Mouse (Mus musculus) kidney, postnatal 14 days (tissue): Measurements from ENCODE around the gene Chchd1.

ENCODE experiments used
- DNase-seq: peaks from one replicate; pipeline ENCODE4 v3.0.0; 2022; ENCODE audit warnings: mixed read lengths

Chchd1 gene

DNA sequence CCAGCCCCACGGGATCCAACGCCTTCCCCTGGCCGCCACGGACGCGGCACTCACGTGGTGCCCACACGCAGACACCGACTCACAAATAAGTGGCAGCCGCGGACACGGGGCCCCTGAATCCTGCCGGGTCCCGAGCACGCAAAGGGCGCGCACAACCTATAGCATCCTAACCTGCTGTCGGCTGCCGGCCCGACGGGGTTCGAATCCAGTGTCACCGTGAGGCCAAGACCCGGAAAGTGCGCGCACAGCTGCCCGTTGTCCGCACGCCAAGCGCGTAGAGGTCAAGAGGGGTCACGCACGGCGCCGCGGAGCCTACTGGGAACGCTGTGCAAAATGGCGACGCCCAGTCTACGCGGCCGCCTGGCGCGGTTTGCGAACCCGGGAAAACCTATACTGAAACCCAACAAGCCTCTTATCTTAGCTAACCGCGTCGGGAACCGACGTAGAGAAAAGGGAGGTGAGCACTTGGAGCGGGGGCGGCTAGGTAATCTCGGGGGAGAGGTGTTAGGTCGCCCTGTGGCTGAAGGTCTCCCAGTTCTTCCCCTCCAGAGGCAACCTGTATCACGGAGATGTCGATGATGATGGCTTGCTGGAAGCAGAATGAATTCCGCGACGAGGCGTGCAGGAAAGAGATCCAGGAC, at the start of gene Chchd1:
Gene Chchd1 (plus strand): TSS at position 266 of the 641 bp plus-strand sequence.
- peak; percentile 93 for DNase-seq

DNA sequence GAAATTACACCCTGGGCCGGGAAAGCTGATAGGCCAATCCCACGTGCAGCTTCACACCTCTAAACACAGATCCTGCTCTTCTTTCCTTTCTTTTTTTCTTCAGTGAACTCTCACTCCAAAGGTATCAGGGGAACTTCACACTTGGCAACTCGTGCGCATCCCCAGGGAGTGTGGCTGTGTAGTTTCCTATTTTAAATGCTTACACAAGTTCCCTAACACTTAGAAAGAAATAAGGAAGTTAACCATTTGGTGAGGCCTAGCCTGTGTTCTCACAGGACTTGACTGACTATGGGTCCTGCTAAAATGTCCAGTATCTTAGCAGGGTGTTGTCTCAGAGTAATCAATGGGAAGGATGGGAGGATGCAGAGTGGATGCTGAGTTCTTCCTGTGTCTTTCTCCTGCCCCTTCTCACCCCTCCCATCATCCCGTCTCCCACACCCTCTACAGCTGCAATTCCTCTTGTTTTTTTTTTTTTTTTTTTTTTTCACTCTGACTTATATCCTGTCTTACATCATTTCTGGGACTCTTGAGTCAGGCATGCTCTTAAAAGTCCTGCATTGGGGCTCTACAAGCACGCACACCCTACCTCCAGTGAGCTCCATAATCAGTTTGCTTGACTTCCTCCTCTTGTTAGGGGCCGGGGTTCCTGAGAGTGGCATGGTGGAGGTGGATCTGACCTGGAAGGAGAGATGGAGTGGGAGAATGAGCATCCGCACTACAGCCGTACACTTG, 48.0 kb upstream of the Chchd1 start:
- DNase-seq: no peak

GRCm38 (mm10) chr14:20655731-20656130, 47.1 kb upstream of the Chchd1 start:
- DNase-seq: no peak

- DNase-seq: no peak
Observed at GRCm38 (mm10) chr14:20656361-20656760, 46.4 kb upstream of the Chchd1 start, which contains the start of gene Myoz1. Gene Myoz1 (minus strand): TSS chr14:20656540.

- DNase-seq: peak; percentile 64
Observed at GRCm38 (mm10) chr14:20658326-20658725, 44.5 kb upstream of the Chchd1 start.

DNA sequence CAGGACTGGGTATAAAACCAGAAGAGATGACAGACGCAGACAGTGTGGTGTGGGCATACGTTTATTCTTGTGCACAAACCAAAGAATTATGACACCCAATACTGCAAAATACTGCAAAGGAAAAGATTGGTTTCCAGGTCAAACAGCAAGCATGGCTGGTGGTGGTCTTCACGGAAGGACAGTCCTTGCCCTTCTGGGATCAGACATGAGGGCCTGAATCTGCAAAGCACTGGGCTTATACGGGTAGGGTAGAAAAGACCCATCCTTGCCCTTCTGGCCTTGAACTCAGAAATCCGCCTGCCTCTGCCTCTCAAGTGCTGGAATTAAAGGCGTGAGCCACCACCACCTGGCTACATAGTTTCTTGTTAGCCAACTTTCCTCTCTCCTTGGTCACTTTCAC, 43.9 kb upstream of the Chchd1 start:
- no peak for DNase-seq

DNA sequence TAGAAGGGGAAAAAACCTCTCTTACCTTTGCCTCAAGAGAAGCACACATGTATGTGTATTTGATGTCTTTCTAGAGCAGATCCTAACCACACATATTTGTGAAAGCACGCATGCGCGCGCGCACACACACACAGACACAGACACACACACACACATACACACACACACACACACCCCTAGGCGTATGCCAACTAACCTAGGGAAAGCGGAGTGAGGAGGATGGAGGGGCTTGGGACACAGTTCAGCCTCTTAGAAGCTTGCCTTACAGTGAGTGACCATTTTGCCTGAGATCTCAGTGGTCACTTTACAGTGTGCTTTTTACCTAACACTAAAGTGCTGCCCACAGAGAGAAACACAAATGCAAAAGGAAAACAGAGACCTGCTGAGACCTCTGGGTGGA, 43.1 kb upstream of the Chchd1 start:
- no peak for DNase-seq

- peak; percentile 95 for DNase-seq
Observed at GRCm38 (mm10) chr14:20660827-20661660, 41.8 kb upstream of the Chchd1 start.

- DNase-seq: no peak
Observed at GRCm38 (mm10) chr14:20661661-20662331, 41.0 kb upstream of the Chchd1 start.

DNA sequence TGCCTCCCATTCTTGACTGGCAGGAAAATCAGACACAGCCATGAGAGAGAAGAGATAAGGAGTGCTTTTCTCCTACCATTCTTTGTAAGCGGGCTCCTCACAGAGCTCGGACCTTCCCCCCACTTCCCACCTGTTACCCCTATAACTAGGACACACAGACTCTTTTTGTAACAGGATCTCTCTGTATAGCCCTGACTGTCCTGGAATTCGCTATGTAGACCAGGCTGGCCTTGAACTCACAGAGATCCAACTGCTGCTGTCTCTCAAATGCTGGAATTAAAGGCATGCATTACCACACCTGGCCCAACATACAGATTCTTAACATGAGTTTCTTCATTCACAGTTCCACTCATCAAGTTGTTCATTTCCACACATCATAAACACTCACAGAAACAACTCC, 40.1 kb upstream of the Chchd1 start:
- DNase-seq: no peak

DNA sequence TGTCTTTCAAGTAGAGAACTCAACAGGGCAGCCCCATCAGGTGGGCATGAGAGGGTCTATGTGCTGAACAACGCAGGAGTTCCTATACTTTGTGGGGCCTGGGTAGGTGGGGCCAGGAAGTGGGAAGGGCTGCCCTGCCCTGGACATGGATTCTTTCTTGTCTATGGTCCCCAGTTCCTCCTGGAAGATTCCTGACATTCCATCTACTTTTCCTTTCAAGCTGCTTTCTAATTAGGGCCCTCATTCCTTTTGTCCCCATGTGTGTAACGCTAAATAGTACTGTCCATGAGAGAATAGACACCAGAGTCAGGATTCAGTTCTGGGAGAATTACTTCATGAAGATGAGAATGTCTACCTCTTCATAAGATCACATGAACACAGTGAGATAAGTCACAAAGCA, 39.2 kb upstream of the Chchd1 start:
- no peak for DNase-seq

DNA sequence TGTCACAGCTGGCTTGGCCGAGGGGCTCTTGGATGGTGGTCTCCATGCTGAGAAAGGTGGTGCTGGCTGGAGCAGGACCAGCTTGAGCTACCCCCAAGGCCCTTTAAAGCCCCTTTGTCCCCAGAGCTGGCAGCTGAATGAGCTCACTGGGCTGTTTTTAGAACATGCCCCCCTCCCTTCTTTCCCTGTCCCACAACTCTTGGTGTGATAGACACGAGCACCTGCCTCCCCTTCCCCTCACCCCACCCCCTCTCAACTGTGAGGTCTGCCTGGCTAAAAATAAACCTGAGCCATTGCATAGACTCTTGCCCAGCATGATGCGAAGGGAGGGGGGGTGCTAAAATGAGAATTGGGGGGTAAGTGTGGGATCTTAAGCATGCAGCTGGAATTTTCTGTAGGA, 38.4 kb upstream of the Chchd1 start:
- DNase-seq: no peak

DNA sequence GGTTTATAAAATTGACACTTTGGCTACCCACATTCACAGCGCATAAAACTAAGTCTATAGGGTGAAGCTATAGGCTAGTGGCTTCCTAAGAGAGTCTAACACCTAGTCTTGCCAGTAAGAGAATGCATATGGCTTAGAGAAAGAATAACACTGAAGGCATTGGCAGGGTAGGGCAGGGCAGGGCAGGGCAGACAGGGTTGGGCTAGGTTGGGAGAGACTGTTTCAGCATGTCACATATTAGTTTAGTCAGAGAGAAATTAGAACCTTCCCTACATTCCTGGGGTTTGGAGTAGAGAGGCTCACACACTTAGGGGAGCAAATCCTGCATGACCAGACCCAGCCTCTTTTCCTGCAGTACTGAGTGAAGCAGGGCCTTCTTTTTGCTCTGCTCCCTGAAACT, 35.3 kb upstream of the Chchd1 start:
- no peak for DNase-seq

- peak; percentile 59 for DNase-seq
Observed at GRCm38 (mm10) chr14:20668154-20668810, 34.5 kb upstream of the Chchd1 start, which contains the start of gene Synpo2l. Gene Synpo2l (minus strand): TSS chr14:20668354.

GRCm38 (mm10) chr14:20672990-20673389, 29.8 kb upstream of the Chchd1 start:
- DNase-seq: peak; percentile 52

GRCm38 (mm10) chr14:20673735-20674063, 29.1 kb upstream of the Chchd1 start:
- DNase-seq: no peak

- peak; percentile 98 for DNase-seq
Observed at GRCm38 (mm10) chr14:20674064-20674833, 28.6 kb upstream of the Chchd1 start, which contains the start of gene Sec24c. Gene Sec24c (plus strand): TSS chr14:20674308.

DNA sequence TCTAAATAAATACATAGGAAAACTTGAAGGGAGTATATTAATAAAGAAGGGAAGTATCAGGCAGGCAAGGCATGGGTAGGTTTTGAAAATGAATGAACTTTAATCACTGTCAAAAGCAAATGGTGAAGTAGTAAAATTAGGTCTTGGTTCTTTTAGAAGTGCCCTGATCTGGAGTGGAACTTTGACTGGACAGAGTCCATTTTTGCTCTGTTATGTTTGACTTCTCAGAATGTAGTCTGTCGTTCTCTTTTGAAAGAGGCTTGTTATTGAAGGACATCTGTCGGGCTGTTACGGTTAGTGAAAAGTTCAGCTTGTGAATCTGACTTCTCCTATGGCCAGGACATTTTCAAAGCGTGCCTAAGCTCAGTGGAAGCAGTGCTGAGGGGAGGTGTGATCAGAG, 24.9 kb upstream of the Chchd1 start:
- no peak for DNase-seq

- no peak for DNase-seq
Observed at GRCm38 (mm10) chr14:20681742-20682141, 21.1 kb upstream of the Chchd1 start.

GRCm38 (mm10) chr14:20682498-20682897, 20.3 kb upstream of the Chchd1 start:
- peak; percentile 35 for DNase-seq

DNA sequence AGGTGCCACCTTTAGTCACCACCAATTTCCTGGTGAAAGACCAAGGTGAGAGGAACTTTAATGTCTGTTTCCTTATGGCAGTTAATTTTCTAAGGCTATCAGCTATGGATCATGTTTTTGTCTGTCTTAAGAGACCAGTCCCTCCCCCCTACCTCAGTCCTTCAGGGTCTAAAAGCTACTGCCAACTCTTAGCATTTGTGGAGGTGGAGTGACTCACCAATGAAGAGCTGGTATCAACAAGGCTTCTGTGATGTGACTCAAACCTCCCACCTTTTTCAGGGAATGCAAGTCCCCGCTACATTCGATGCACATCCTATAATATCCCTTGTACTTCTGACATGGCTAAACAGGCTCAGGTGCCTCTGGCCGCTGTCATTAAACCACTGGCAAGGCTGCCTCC, 16.2 kb upstream of the Chchd1 start:
- DNase-seq: no peak

DNA sequence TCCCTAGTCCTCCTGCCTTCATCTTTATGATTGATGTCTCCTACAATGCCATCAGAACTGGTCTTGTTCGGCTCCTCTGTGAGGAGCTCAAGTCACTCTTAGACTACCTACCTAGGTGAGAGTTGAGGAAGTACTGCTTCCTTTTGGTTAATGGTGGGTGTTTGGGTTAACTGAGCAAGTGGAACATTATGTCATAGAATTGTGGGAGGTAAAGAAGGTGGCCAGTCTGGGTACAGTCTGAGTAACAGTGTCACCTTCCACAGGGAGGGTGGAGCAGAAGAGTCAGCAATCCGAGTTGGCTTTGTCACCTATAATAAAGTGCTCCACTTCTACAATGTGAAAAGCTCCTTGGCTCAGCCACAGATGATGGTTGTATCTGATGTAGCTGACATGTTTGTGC, 13.8 kb upstream of the Chchd1 start:
- no peak for DNase-seq
